Mouse (Mus musculus): ENCODE results near the gene Nrxn3. TPM values are rescaled to one million over a fixed set of nuclear protein-coding genes. Genes with fewer than 3 reads are reported as not detected.

Nrxn3 gene
- polyA plus RNA-seq, 1 experiment from 2014 or later, result 5.0 TPM

- Histone ChIP-seq H3K27me3 (replicated peaks; ENCODE audit: control insufficient read depth, insufficient read depth, low read length) (no peaks in the 10 kb centered on the region), H3K36me3 (ENCODE audit: control insufficient read depth, insufficient read depth, low read length) (no peaks in the 10 kb centered on the region), H3K4me2 (ENCODE audit: low read length) (no peak overlapping the region), H3K9ac (ENCODE audit: low read length) (no peak overlapping the region), H3K9me3 (ENCODE audit: control insufficient read depth, low read length) (no peaks in the 10 kb centered on the region), H3K4me3 (ENCODE audit: low read depth, low read length) (no peak overlapping the region), H3K4me1 (replicated peaks; ENCODE audit: control insufficient read depth, insufficient read depth, low read length) (no peaks in the 10 kb centered on the region), H3K27ac (ENCODE audit: low read depth) (no peak overlapping the region)
- 40% methylated on average over 2 of the region's 2 CpGs for WGBS
- no peak for ATAC-seq (replicated peaks; ENCODE audit: low FRiP score, low TSS enrichment, low read depth)
- peak; percentile 52 for DNase-seq (ENCODE audit: low spot score)
These were observed 8.0 kb downstream of the Nrxn3 start for GRCm38 (mm10) chr12:88730720-88731119.

GRCm38 (mm10) chr12:88735045-88735444, 12.4 kb downstream of the Nrxn3 start:
- ATAC-seq (replicated peaks; ENCODE audit: low FRiP score, low TSS enrichment, low read depth) (no peak), DNase-seq (ENCODE audit: low spot score) (no peak)
- Histone ChIP-seq H3K27ac (ENCODE audit: low read depth) (no peak overlapping the region), H3K9me3 (ENCODE audit: control insufficient read depth, low read length) (no peaks in the 10 kb centered on the region), H3K27me3 (replicated peaks; ENCODE audit: control insufficient read depth, insufficient read depth, low read length) (no peaks in the 10 kb centered on the region), H3K4me2 (ENCODE audit: low read length) (no peak overlapping the region), H3K4me3 (ENCODE audit: low read depth, low read length) (no peak overlapping the region), H3K4me1 (replicated peaks; ENCODE audit: control insufficient read depth, insufficient read depth, low read length) (no peaks in the 10 kb centered on the region), H3K36me3 (ENCODE audit: control insufficient read depth, insufficient read depth, low read length) (no peaks in the 10 kb centered on the region), H3K9ac (ENCODE audit: low read length) (no peak overlapping the region)
- WGBS, result 76% methylated on average over 1 of the region's 1 CpGs

- Histone ChIP-seq H3K9me3 (ENCODE audit: control insufficient read depth, low read length) (no peaks in the 10 kb centered on the region), H3K27ac (ENCODE audit: low read depth) (no peak overlapping the region), H3K9ac (ENCODE audit: low read length) (no peak overlapping the region), H3K27me3 (replicated peaks; ENCODE audit: control insufficient read depth, insufficient read depth, low read length) (no peaks in the 10 kb centered on the region), H3K36me3 (ENCODE audit: control insufficient read depth, insufficient read depth, low read length) (no peaks in the 10 kb centered on the region), H3K4me1 (replicated peaks; ENCODE audit: control insufficient read depth, insufficient read depth, low read length) (no peaks in the 10 kb centered on the region), H3K4me3 (ENCODE audit: low read depth, low read length) (no peak overlapping the region), H3K4me2 (ENCODE audit: low read length) (no peak overlapping the region)
- no peak for ATAC-seq (replicated peaks; ENCODE audit: low FRiP score, low TSS enrichment, low read depth)
- WGBS, result 76% methylated on average over 4 of the region's 4 CpGs
- DNase-seq (ENCODE audit: low spot score), result no peak
These were observed 14.4 kb downstream of the Nrxn3 start for GRCm38 (mm10) chr12:88737081-88737480.

- Histone ChIP-seq H3K4me3 (ENCODE audit: low read depth, low read length) (no peak overlapping the region), H3K9me3 (ENCODE audit: control insufficient read depth, low read length) (no peaks in the 10 kb centered on the region), H3K36me3 (ENCODE audit: control insufficient read depth, insufficient read depth, low read length) (no peaks in the 10 kb centered on the region), H3K9ac (ENCODE audit: low read length) (no peak overlapping the region), H3K4me1 (replicated peaks; ENCODE audit: control insufficient read depth, insufficient read depth, low read length) (no peaks in the 10 kb centered on the region), H3K27me3 (replicated peaks; ENCODE audit: control insufficient read depth, insufficient read depth, low read length) (no peaks in the 10 kb centered on the region), H3K4me2 (ENCODE audit: low read length) (no peak overlapping the region), H3K27ac (ENCODE audit: low read depth) (no peak overlapping the region)
- WGBS, result 64% methylated on average over 4 of the region's 4 CpGs
- ATAC-seq (replicated peaks; ENCODE audit: low FRiP score, low TSS enrichment, low read depth), result no peak
- no peak for DNase-seq (ENCODE audit: low spot score)
These were observed 15.9 kb downstream of the Nrxn3 start for GRCm38 (mm10) chr12:88738616-88739015.

GRCm38 (mm10) chr12:88746788-88747187, 24.1 kb downstream of the Nrxn3 start:
- 75% methylated on average over 5 of the region's 5 CpGs for WGBS
- no peak for ATAC-seq (replicated peaks; ENCODE audit: low FRiP score, low TSS enrichment, low read depth)
- H3K36me3 ChIP-seq (ENCODE audit: control insufficient read depth, insufficient read depth, low read length), result no peaks in the 10 kb centered on the region
- H3K9ac ChIP-seq (ENCODE audit: low read length), result no peak overlapping the region
- H3K9me3 ChIP-seq (ENCODE audit: control insufficient read depth, low read length), result no peaks in the 10 kb centered on the region
- no peak overlapping the region for H3K4me3 ChIP-seq (ENCODE audit: low read depth, low read length)
- DNase-seq (ENCODE audit: low spot score), result no peak
- no peaks in the 10 kb centered on the region for H3K4me1 ChIP-seq (replicated peaks; ENCODE audit: control insufficient read depth, insufficient read depth, low read length)
- H3K27me3 ChIP-seq (replicated peaks; ENCODE audit: control insufficient read depth, insufficient read depth, low read length), result no peaks in the 10 kb centered on the region
- no peak overlapping the region for H3K4me2 ChIP-seq (ENCODE audit: low read length)
- H3K27ac ChIP-seq (ENCODE audit: low read depth), result no peak overlapping the region

GRCm38 (mm10) chr12:88764791-88765190, 42.1 kb downstream of the Nrxn3 start:
- no peak for DNase-seq (ENCODE audit: low spot score)
- H3K27me3 ChIP-seq (replicated peaks; ENCODE audit: control insufficient read depth, insufficient read depth, low read length), result no peaks in the 10 kb centered on the region
- H3K4me3 ChIP-seq (ENCODE audit: low read depth, low read length), result no peak overlapping the region
- ATAC-seq (replicated peaks; ENCODE audit: low FRiP score, low TSS enrichment, low read depth), result no peak
- 63% methylated on average over 2 of the region's 2 CpGs for WGBS
- H3K4me1 ChIP-seq (replicated peaks; ENCODE audit: control insufficient read depth, insufficient read depth, low read length), result no peaks in the 10 kb centered on the region
- H3K9me3 ChIP-seq (ENCODE audit: control insufficient read depth, low read length), result no peaks in the 10 kb centered on the region
- no peak overlapping the region for H3K27ac ChIP-seq (ENCODE audit: low read depth)
- H3K36me3 ChIP-seq (ENCODE audit: control insufficient read depth, insufficient read depth, low read length), result no peaks in the 10 kb centered on the region
- no peak overlapping the region for H3K9ac ChIP-seq (ENCODE audit: low read length)
- H3K4me2 ChIP-seq (ENCODE audit: low read length), result no peak overlapping the region

GRCm38 (mm10) chr12:88774666-88775065, 52.0 kb downstream of the Nrxn3 start:
- no peak overlapping the region for H3K4me3 ChIP-seq (ENCODE audit: low read depth, low read length)
- H3K36me3 ChIP-seq (ENCODE audit: control insufficient read depth, insufficient read depth, low read length), result no peaks in the 10 kb centered on the region
- H3K4me2 ChIP-seq (ENCODE audit: low read length), result no peak overlapping the region
- H3K27ac ChIP-seq (ENCODE audit: low read depth), result no peak overlapping the region
- 88% methylated on average over 2 of the region's 2 CpGs for WGBS
- H3K9me3 ChIP-seq (ENCODE audit: control insufficient read depth, low read length), result no peaks in the 10 kb centered on the region
- no peaks in the 10 kb centered on the region for H3K4me1 ChIP-seq (replicated peaks; ENCODE audit: control insufficient read depth, insufficient read depth, low read length)
- no peak overlapping the region for H3K9ac ChIP-seq (ENCODE audit: low read length)
- ATAC-seq (replicated peaks; ENCODE audit: low FRiP score, low TSS enrichment, low read depth) (no peak), DNase-seq (ENCODE audit: low spot score) (no peak)
- no peaks in the 10 kb centered on the region for H3K27me3 ChIP-seq (replicated peaks; ENCODE audit: control insufficient read depth, insufficient read depth, low read length)

- Histone ChIP-seq H3K9me3 (ENCODE audit: control insufficient read depth, low read length) (no peaks in the 10 kb centered on the region), H3K27ac (ENCODE audit: low read depth) (no peak overlapping the region), H3K4me2 (ENCODE audit: low read length) (no peak overlapping the region), H3K4me1 (replicated peaks; ENCODE audit: control insufficient read depth, insufficient read depth, low read length) (no peaks in the 10 kb centered on the region), H3K4me3 (ENCODE audit: low read depth, low read length) (no peak overlapping the region), H3K9ac (ENCODE audit: low read length) (no peak overlapping the region), H3K27me3 (replicated peaks; ENCODE audit: control insufficient read depth, insufficient read depth, low read length) (no peaks in the 10 kb centered on the region), H3K36me3 (ENCODE audit: control insufficient read depth, insufficient read depth, low read length) (no peaks in the 10 kb centered on the region)
- ATAC-seq (replicated peaks; ENCODE audit: low FRiP score, low TSS enrichment, low read depth) (no peak), DNase-seq (ENCODE audit: low spot score) (no peak)
- 82% methylated on average over 1 of the region's 1 CpGs for WGBS
These were observed 55.4 kb downstream of the Nrxn3 start for GRCm38 (mm10) chr12:88778036-88778435.

GRCm38 (mm10) chr12:88784199-88785147, 61.8 kb downstream of the Nrxn3 start:
- Histone ChIP-seq H3K9me3 (ENCODE audit: control insufficient read depth, low read length) (no peaks in the 10 kb centered on the region), H3K27me3 (replicated peaks; ENCODE audit: control insufficient read depth, insufficient read depth, low read length) (no peaks in the 10 kb centered on the region), H3K4me2 (ENCODE audit: low read length) (no peak overlapping the region), H3K27ac (ENCODE audit: low read depth) (no peak overlapping the region), H3K4me3 (ENCODE audit: low read depth, low read length) (no peak overlapping the region), H3K9ac (ENCODE audit: low read length) (no peak overlapping the region), H3K36me3 (ENCODE audit: control insufficient read depth, insufficient read depth, low read length) (no peaks in the 10 kb centered on the region), H3K4me1 (replicated peaks; ENCODE audit: control insufficient read depth, insufficient read depth, low read length) (no peaks in the 10 kb centered on the region)
- ATAC-seq (replicated peaks; ENCODE audit: low FRiP score, low TSS enrichment, low read depth), result no peak
- no peak for DNase-seq (ENCODE audit: low spot score)
- 34% methylated on average over 10 of the region's 10 CpGs for WGBS
